Mouse (Mus musculus) CH12.LX (cell line): ENCODE results near the gene Cma1.

Source experiments
- CHD2 ChIP-seq: IDR thresholded peaks from 2 replicates; pipeline ENCODE4 v1.6.1; 2011; ENCODE audit warnings: low read length, improper control_type of control experiment
- CTCF ChIP-seq, 2 experiments: IDR thresholded peaks in 1 of 2; conservative IDR thresholded peaks in 1 of 2; 2 replicates each; pipeline ENCODE4 v1.5.1; 2011 to 2012; ENCODE audit warnings: low read depth in 2 of 2, low read length in 2 of 2, improper control_type of control experiment in 1 of 2, inconsistent platforms in 1 of 2, mild to moderate bottlenecking in 1 of 2, moderate library complexity in 1 of 2
- EP300 ChIP-seq: IDR thresholded peaks from 2 replicates; pipeline ENCODE4 v1.6.1; 2011; ENCODE audit warnings: low read length, improper control_type of control experiment
- ETS1 ChIP-seq: conservative IDR thresholded peaks from 2 replicates; pipeline ENCODE4 v1.6.1; 2012; ENCODE audit warnings: low read depth, mild to moderate bottlenecking, inconsistent platforms, low read length, improper control_type of control experiment, moderate library complexity
- GABPA ChIP-seq: IDR thresholded peaks from 2 replicates; pipeline ENCODE4 v1.6.1; 2012; ENCODE audit warnings: low read depth, low read length, improper control_type of control experiment, inconsistent platforms; ENCODE audit not compliant: insufficient replicate concordance
- MAFK ChIP-seq: IDR thresholded peaks from 2 replicates; pipeline ENCODE4 v1.6.1; 2011; ENCODE audit warnings: low read length, improper control_type of control experiment; ENCODE audit not compliant: insufficient replicate concordance
- POLR2A ChIP-seq: IDR thresholded peaks from 2 replicates; pipeline ENCODE4 v1.6.1; 2011; ENCODE audit warnings: low read depth, mild to moderate bottlenecking, improper control_type of control experiment, low read length
- RAD21 ChIP-seq: IDR thresholded peaks from 2 replicates; pipeline ENCODE4 v1.6.1; 2011; ENCODE audit warnings: low read depth, mild to moderate bottlenecking, low read length, improper control_type of control experiment, moderate library complexity
- RCOR1 ChIP-seq: conservative IDR thresholded peaks from 2 replicates; pipeline ENCODE4 v1.6.1; 2012; ENCODE audit warnings: low read depth, mild to moderate bottlenecking, inconsistent platforms, low read length, improper control_type of control experiment
- SMC3 ChIP-seq: IDR thresholded peaks from 2 replicates; pipeline ENCODE4 v1.6.1; 2011; ENCODE audit warnings: low read depth, low read length, improper control_type of control experiment
- UBTF ChIP-seq: IDR thresholded peaks from 2 replicates; pipeline ENCODE4 v1.6.1; 2012; ENCODE audit warnings: low read depth, mild to moderate bottlenecking, inconsistent platforms, low read length, improper control_type of control experiment, moderate library complexity
- ZC3H11A ChIP-seq: IDR thresholded peaks from 2 replicates; pipeline ENCODE4 v1.6.1; 2012; ENCODE audit warnings: low read depth, mild to moderate bottlenecking, inconsistent platforms, low read length, improper control_type of control experiment
- ZKSCAN1 ChIP-seq: IDR thresholded peaks from 2 replicates; pipeline ENCODE4 v1.6.1; 2012; ENCODE audit warnings: low read depth, inconsistent platforms, low read length, improper control_type of control experiment, borderline replicate concordance

DNA sequence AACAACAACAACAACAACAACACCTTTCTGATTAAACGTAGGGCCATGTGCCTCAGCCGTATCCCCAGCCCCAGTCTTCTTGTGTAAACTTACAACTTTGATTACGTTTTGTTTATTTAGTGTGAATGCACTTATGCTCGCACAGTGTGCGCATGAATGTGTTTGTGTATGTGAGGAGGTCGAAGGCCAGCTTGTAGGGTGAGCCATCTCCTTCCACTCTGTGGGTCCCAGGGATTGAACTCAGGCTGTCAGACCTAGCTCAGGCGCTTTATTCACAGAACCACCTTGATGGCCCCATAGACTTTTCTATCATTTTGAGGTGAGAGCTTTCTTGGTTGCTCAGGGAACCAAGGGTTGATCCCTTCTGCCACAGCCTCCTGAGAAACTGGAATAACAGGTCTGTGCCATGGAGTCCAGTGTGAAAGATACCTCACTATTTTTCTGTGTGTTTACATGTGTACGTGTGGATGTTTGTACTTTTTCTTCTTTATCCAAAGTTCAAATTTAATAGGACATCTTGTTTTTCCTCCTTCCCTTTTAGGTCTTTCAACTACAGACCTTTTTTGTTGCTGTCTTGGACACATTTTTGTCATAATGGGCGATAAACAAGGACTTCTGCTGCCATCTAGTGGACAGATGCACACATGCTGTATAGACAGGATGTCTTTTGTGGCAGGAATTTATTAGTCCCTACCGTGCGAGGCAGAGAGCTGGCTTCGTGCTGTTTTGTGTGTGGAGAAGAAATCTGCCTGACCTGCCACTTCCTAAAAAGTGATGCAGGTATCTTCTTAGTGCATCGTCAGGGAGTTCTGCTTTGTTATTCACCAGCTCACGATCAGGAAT lies 26.0 kb downstream of the Cma1 start:
- TF ChIP-seq CTCF (conservative IDR thresholded peaks at IDR 0.05 in 1 of 2, IDR thresholded peaks at IDR 0.05 in 1 of 2; ENCODE audit: low read depth in 2 of 2, low read length in 2 of 2) (peak; percentile 87 to 99), RCOR1 (no peak), ZC3H11A (peak; percentile 82), POLR2A (no peak), ETS1 (no peak), SMC3 (peak; percentile 98), EP300 (no peak), RAD21 (peak; percentile 99), ZKSCAN1 (no peak), GABPA (no peak), MAFK (0 out of 2 replicates have a peak, but pooled peaks have one; percentile 20), UBTF (no peak), CHD2 (no peak)
